Mouse (Mus musculus) adrenal gland, adult 8-10 months (tissue): ENCODE measurements at regions not wholly inside any gene's neighbourhood (a gene's known extent, or its start where the extent isn't known, plus 50 kb on each side); places are given as distances from the start of the nearest gene placed in this dataset.
"Not testable (repeated sequence)": the region's sequence is repeated elsewhere in the genome, so short reads cannot be mapped to it uniquely, and the experiment has no call there.

Source experiments
- DNase-seq: peaks from one replicate; pipeline ENCODE4 v3.0.0; 2022

GRCm38 (mm10) chr3:34709553-34709952 lies 59.3 kb downstream of the Sox2 start:
- no peak for DNase-seq

GRCm38 (mm10) chr3:34712137-34712536 lies 61.9 kb downstream of the Sox2 start:
- not testable (repeated sequence) for DNase-seq

- no peak for DNase-seq
These were observed 72.3 kb downstream of the Sox2 start for GRCm38 (mm10) chr3:34722506-34722905.

GRCm38 (mm10) chr3:34726955-34727354 lies 76.8 kb downstream of the Sox2 start:
- no peak for DNase-seq

- no peak for DNase-seq
These were observed 78.1 kb downstream of the Sox2 start for GRCm38 (mm10) chr3:34728282-34728681.

GRCm38 (mm10) chr3:34734966-34735365 lies 84.8 kb downstream of the Sox2 start:
- no peak for DNase-seq

- DNase-seq = no peak
These were observed 87.8 kb downstream of the Sox2 start for GRCm38 (mm10) chr3:34738001-34738400.

GRCm38 (mm10) chr3:34738938-34739337 lies 88.7 kb downstream of the Sox2 start:
- no peak for DNase-seq

- no peak for DNase-seq
These were observed 89.5 kb downstream of the Sox2 start for GRCm38 (mm10) chr3:34739693-34740092.

GRCm38 (mm10) chr3:34740110-34740509 lies 89.9 kb downstream of the Sox2 start:
- DNase-seq = no peak

GRCm38 (mm10) chr3:34745181-34745736 lies 95.1 kb downstream of the Sox2 start:
- DNase-seq = no peak

GRCm38 (mm10) chr3:34747499-34748093 lies 97.4 kb downstream of the Sox2 start:
- no peak for DNase-seq

GRCm38 (mm10) chr3:34749989-34750388 lies 99.8 kb downstream of the Sox2 start:
- DNase-seq = no peak

GRCm38 (mm10) chr3:34751551-34751950 lies 101.3 kb downstream of the Sox2 start:
- no peak for DNase-seq

- no peak for DNase-seq
These were observed 103.4 kb downstream of the Sox2 start for GRCm38 (mm10) chr3:34753557-34753956.

- DNase-seq = no peak
These were observed 104.6 kb downstream of the Sox2 start for GRCm38 (mm10) chr3:34754781-34755180.

GRCm38 (mm10) chr3:34755282-34755681 lies 105.1 kb downstream of the Sox2 start:
- not testable (repeated sequence) for DNase-seq

GRCm38 (mm10) chr3:34756632-34757031 lies 106.4 kb downstream of the Sox2 start:
- no peak for DNase-seq

- DNase-seq = no peak
These were observed 106.9 kb downstream of the Sox2 start for GRCm38 (mm10) chr3:34757130-34757529.

GRCm38 (mm10) chr3:34757813-34758510 lies 107.8 kb downstream of the Sox2 start:
- peak; percentile 18 for DNase-seq

- DNase-seq = no peak
These were observed 109.9 kb downstream of the Sox2 start for GRCm38 (mm10) chr3:34759942-34760640.

GRCm38 (mm10) chr3:34761162-34761769 lies 111.1 kb downstream of the Sox2 start:
- DNase-seq = no peak

GRCm38 (mm10) chr3:34761783-34762182 lies 111.6 kb downstream of the Sox2 start:
- no peak for DNase-seq
